Mouse (Mus musculus): ENCODE data around the gene 4930539E08Rik. TPM values are rescaled to one million over a fixed set of nuclear protein-coding genes. Genes with fewer than 3 reads are reported as not detected.

4930539E08Rik gene
- polyA plus RNA-seq, 1 experiment from 2014 or later, result not detected

DNA sequence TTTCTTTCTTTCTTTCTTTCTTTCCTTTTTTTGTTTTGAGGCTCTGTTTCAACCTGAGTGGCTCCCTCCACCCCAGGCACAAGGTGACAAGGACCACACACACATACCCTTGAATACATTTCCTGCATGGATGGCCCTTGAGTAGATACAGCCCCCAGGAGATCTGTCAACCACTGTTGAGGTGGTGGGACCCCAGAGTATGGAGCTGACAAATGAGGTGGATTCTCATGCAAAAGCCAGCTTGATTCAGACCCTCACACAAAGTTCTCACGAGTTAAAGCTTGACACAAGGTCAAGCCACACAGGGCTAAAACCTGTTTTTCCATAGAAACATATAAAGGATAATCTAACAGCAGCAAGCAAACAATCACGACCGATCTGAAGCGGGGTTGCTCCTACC is 17.1 kb upstream of the 4930539E08Rik start:
- H3K27me3 ChIP-seq (ENCODE audit: control insufficient read depth, insufficient read depth, low read length), result no peaks in the 10 kb centered on the region
- no peak for ATAC-seq (ENCODE audit: low FRiP score)
- H3K4me3 ChIP-seq (ENCODE audit: low read depth, low read length), result no peak overlapping the region
- WGBS, result 82% methylated on average over 4 of the region's 4 CpGs
- H3K27ac ChIP-seq (ENCODE audit: low read depth, low read length), result no peak overlapping the region
- no peak overlapping the region for H3K4me2 ChIP-seq (replicated peaks; ENCODE audit: low read depth, low read length)
- no peak overlapping the region for H3K9ac ChIP-seq (ENCODE audit: low read depth, low read length)
- no peak for DNase-seq (ENCODE audit: low spot score)
- peaks cover 5% of the 10 kb centered on the region; the same call in 1 of the 2 replicates for H3K4me1 ChIP-seq (replicated peaks; ENCODE audit: control insufficient read depth, insufficient read depth, low read length)
- H3K9me3 ChIP-seq (ENCODE audit: control insufficient read depth, low read length), result no peaks in the 10 kb centered on the region
- no peaks in the 10 kb centered on the region for H3K36me3 ChIP-seq (ENCODE audit: control insufficient read depth, insufficient read depth, low read length)

DNA sequence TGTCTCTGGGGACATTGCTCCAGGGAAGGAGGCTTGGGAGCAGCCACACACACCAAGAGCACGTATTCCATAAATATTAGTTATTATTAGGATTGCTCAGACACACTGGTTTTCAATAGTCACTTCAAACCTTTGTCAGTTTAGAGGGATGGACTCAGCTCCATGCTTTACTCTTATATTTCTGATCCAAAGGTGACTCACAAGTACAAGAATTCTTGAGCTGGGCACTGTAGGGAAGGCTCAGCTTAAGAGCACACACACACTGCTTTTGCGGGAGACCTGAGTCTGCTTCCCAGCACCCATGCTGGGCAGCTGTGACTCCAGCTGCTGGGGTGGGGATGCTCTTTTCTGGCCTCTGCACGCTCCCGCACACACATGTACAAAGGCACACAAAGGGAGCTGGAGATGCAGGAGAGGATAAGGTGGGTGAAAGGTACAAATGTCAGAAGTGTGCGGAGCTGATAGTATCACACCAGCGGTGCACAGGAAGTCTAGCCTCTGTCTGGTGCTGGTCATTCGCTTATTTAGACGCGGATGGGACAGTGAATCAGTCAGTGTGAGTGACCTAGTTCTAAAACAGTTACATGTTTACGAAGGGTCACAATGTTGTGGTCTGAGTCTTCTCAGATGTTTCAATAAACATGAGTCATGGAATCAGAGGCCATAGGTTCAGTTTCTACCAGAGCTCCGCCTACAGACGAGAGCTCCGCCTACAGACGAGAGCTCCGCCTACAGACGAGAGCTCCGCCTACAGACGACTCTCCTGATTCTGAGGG is 16.5 kb upstream of the 4930539E08Rik start:
- DNase-seq (ENCODE audit: low spot score) (no peak), ATAC-seq (ENCODE audit: low FRiP score) (no peak)
- no peak overlapping the region for H3K9ac ChIP-seq (ENCODE audit: low read depth, low read length)
- H3K36me3 ChIP-seq (ENCODE audit: control insufficient read depth, insufficient read depth, low read length), result no peaks in the 10 kb centered on the region
- H3K4me3 ChIP-seq (ENCODE audit: low read depth, low read length), result no peak overlapping the region
- no peak overlapping the region for H3K4me2 ChIP-seq (replicated peaks; ENCODE audit: low read depth, low read length)
- 91% methylated on average over 18 of the region's 18 CpGs for WGBS
- no peaks in the 10 kb centered on the region for H3K27me3 ChIP-seq (ENCODE audit: control insufficient read depth, insufficient read depth, low read length)
- no peaks in the 10 kb centered on the region for H3K9me3 ChIP-seq (ENCODE audit: control insufficient read depth, low read length)
- H3K4me1 ChIP-seq (replicated peaks; ENCODE audit: control insufficient read depth, insufficient read depth, low read length), result peaks cover 5% of the 10 kb centered on the region; the same call in 1 of the 2 replicates
- H3K27ac ChIP-seq (ENCODE audit: low read depth, low read length), result 0 out of 2 replicates have a peak overlapping the region, but pooled peaks have one; percentile 13

- no peak overlapping the region for H3K4me3 ChIP-seq (ENCODE audit: low read depth, low read length)
- H3K9ac ChIP-seq (ENCODE audit: low read depth, low read length), result peak overlapping the region; percentile 40; the same call in 1 of the 2 replicates
- H3K4me1 ChIP-seq (replicated peaks; ENCODE audit: control insufficient read depth, insufficient read depth, low read length), result peaks cover 5% of the 10 kb centered on the region; the same call in 1 of the 2 replicates
- H3K9me3 ChIP-seq (ENCODE audit: control insufficient read depth, low read length), result no peaks in the 10 kb centered on the region
- peak overlapping the region; percentile 23; the same call in 1 of the 2 replicates for H3K4me2 ChIP-seq (replicated peaks; ENCODE audit: low read depth, low read length)
- H3K36me3 ChIP-seq (ENCODE audit: control insufficient read depth, insufficient read depth, low read length), result no peaks in the 10 kb centered on the region
- H3K27me3 ChIP-seq (ENCODE audit: control insufficient read depth, insufficient read depth, low read length), result no peaks in the 10 kb centered on the region
- 34% methylated on average over 14 of the region's 14 CpGs for WGBS
- DNase-seq (ENCODE audit: low spot score) (peak; percentile 70), ATAC-seq (ENCODE audit: low FRiP score) (peak; percentile 81)
- peak overlapping the region; percentile 68 for H3K27ac ChIP-seq (ENCODE audit: low read depth, low read length)
Observed at GRCm38 (mm10) chr17:28930392-28931074, 15.4 kb upstream of the 4930539E08Rik start.

- Histone ChIP-seq H3K27ac (ENCODE audit: low read depth, low read length) (no peak overlapping the region), H3K4me2 (replicated peaks; ENCODE audit: low read depth, low read length) (no peak overlapping the region), H3K36me3 (ENCODE audit: control insufficient read depth, insufficient read depth, low read length) (no peaks in the 10 kb centered on the region), H3K9me3 (ENCODE audit: control insufficient read depth, low read length) (no peaks in the 10 kb centered on the region), H3K4me1 (replicated peaks; ENCODE audit: control insufficient read depth, insufficient read depth, low read length) (peaks cover 5% of the 10 kb centered on the region; the same call in 1 of the 2 replicates), H3K9ac (ENCODE audit: low read depth, low read length) (no peak overlapping the region), H3K4me3 (ENCODE audit: low read depth, low read length) (no peak overlapping the region), H3K27me3 (ENCODE audit: control insufficient read depth, insufficient read depth, low read length) (no peaks in the 10 kb centered on the region)
- ATAC-seq (ENCODE audit: low FRiP score) (no peak), DNase-seq (ENCODE audit: low spot score) (no peak)
- 96% methylated on average over 4 of the region's 4 CpGs for WGBS
Observed at GRCm38 (mm10) chr17:28929369-28929768, 14.2 kb upstream of the 4930539E08Rik start.

- ATAC-seq (ENCODE audit: low FRiP score) (no peak), DNase-seq (ENCODE audit: low spot score) (no peak)
- WGBS, result 85% methylated on average over 9 of the region's 9 CpGs
Observed at GRCm38 (mm10) chr17:28928004-28928403, 12.9 kb upstream of the 4930539E08Rik start.

GRCm38 (mm10) chr17:28926866-28927635 is 11.9 kb upstream of the 4930539E08Rik start:
- 51% methylated on average over 15 of the region's 15 CpGs for WGBS
- H3K4me2 ChIP-seq (replicated peaks; ENCODE audit: low read depth, low read length), result no peak overlapping the region
- no peaks in the 10 kb centered on the region for H3K27me3 ChIP-seq (ENCODE audit: control insufficient read depth, insufficient read depth, low read length)
- no peak overlapping the region for H3K27ac ChIP-seq (ENCODE audit: low read depth, low read length)
- peaks cover 5% of the 10 kb centered on the region; the same call in 1 of the 2 replicates for H3K4me1 ChIP-seq (replicated peaks; ENCODE audit: control insufficient read depth, insufficient read depth, low read length)
- no peaks in the 10 kb centered on the region for H3K9me3 ChIP-seq (ENCODE audit: control insufficient read depth, low read length)
- ATAC-seq (ENCODE audit: low FRiP score) (no peak), DNase-seq (ENCODE audit: low spot score) (peak; percentile 79)
- H3K4me3 ChIP-seq (ENCODE audit: low read depth, low read length), result no peak overlapping the region
- no peak overlapping the region for H3K9ac ChIP-seq (ENCODE audit: low read depth, low read length)
- H3K36me3 ChIP-seq (ENCODE audit: control insufficient read depth, insufficient read depth, low read length), result no peaks in the 10 kb centered on the region

More at GRCm38 (mm10) chr17:28928004-28928403, 12.9 kb upstream of the 4930539E08Rik start:
- Histone ChIP-seq H3K9me3 (ENCODE audit: control insufficient read depth, low read length) (no peaks in the 10 kb centered on the region), H3K4me3 (ENCODE audit: low read depth, low read length) (no peak overlapping the region), H3K4me2 (replicated peaks; ENCODE audit: low read depth, low read length) (no peak overlapping the region), H3K27ac (ENCODE audit: low read depth, low read length) (no peak overlapping the region), H3K9ac (ENCODE audit: low read depth, low read length) (no peak overlapping the region), H3K36me3 (ENCODE audit: control insufficient read depth, insufficient read depth, low read length) (no peaks in the 10 kb centered on the region), H3K4me1 (replicated peaks; ENCODE audit: control insufficient read depth, insufficient read depth, low read length) (peaks cover 5% of the 10 kb centered on the region; the same call in 1 of the 2 replicates), H3K27me3 (ENCODE audit: control insufficient read depth, insufficient read depth, low read length) (no peaks in the 10 kb centered on the region)

DNA sequence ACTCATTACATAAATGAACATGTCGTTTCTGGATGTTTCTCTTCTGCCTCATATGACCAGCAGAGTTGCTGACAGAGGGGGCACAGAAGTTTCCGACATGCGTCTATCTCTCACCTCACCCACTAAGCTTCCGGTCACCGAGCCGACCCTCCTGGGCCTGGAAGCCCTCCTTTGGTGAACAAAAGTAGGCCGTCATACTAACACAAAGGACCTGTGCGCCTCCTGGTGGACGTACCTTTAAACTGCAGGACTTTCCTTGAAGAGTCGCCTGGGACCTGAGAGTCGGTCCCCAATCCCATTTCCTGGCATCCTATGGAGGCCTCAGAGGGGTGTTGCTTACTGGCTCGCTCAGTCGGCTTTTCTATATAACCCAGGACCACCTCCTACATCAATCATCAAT is 11.3 kb upstream of the 4930539E08Rik start:
- H3K4me1 ChIP-seq (replicated peaks; ENCODE audit: control insufficient read depth, insufficient read depth, low read length), result peaks cover 5% of the 10 kb centered on the region; the same call in 1 of the 2 replicates
- no peaks in the 10 kb centered on the region for H3K27me3 ChIP-seq (ENCODE audit: control insufficient read depth, insufficient read depth, low read length)
- H3K4me2 ChIP-seq (replicated peaks; ENCODE audit: low read depth, low read length), result no peak overlapping the region
- no peak overlapping the region for H3K9ac ChIP-seq (ENCODE audit: low read depth, low read length)
- no peaks in the 10 kb centered on the region for H3K36me3 ChIP-seq (ENCODE audit: control insufficient read depth, insufficient read depth, low read length)
- DNase-seq (ENCODE audit: low spot score) (peak; percentile 90), ATAC-seq (ENCODE audit: low FRiP score) (no peak)
- no peak overlapping the region for H3K4me3 ChIP-seq (ENCODE audit: low read depth, low read length)
- WGBS, result 17% methylated on average over 13 of the region's 13 CpGs
- no peak overlapping the region for H3K27ac ChIP-seq (ENCODE audit: low read depth, low read length)
- H3K9me3 ChIP-seq (ENCODE audit: control insufficient read depth, low read length), result no peaks in the 10 kb centered on the region

DNA sequence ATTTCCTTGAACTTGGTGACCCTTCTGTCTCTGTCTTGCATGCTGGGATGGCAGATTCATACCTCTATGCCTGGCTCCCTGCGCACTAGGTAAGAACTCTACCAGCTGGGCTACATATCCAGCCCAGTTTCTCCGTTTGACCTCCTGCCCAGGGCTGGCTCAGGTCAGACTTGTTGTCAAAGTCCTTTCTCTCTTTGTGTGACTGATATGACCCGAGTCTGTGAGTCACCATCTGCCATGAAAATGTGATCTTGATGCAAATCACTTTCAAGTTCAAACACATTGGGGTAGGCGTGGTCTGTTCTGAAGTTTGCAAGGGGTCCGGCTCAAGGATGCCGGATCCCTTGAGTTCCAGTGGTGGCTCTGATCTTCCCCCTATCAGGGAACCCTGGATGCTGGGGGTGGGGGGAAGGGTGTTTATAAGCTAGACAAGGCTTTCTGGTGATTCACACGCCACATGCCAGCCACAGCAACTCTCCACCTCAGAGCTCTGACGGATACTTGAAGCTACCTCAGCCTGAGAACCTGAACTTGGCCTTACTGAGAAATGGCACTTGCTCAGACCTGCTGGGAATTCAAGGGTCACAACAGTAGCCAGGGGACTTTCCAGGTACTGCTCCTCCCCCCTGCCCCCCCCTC is 10.0 kb upstream of the 4930539E08Rik start:
- no peaks in the 10 kb centered on the region for H3K9me3 ChIP-seq (ENCODE audit: control insufficient read depth, low read length)
- H3K36me3 ChIP-seq (ENCODE audit: control insufficient read depth, insufficient read depth, low read length), result no peaks in the 10 kb centered on the region
- H3K4me1 ChIP-seq (replicated peaks; ENCODE audit: control insufficient read depth, insufficient read depth, low read length), result no peaks in the 10 kb centered on the region
- H3K4me2 ChIP-seq (replicated peaks; ENCODE audit: low read depth, low read length), result no peak overlapping the region
- 82% methylated on average over 8 of the region's 8 CpGs for WGBS
- ATAC-seq (ENCODE audit: low FRiP score) (no peak), DNase-seq (ENCODE audit: low spot score) (no peak)
- H3K27me3 ChIP-seq (ENCODE audit: control insufficient read depth, insufficient read depth, low read length), result no peaks in the 10 kb centered on the region
- H3K27ac ChIP-seq (ENCODE audit: low read depth, low read length), result no peak overlapping the region
- H3K9ac ChIP-seq (ENCODE audit: low read depth, low read length), result no peak overlapping the region
- H3K4me3 ChIP-seq (ENCODE audit: low read depth, low read length), result no peak overlapping the region

Measured in hindbrain, embryonic 11.5 days (tissue).